In genomic region chr15:85132193-85132520, GRCm38 (mm10) we compare ENCODE assay signal across 11 mouse cellular contexts. TPM values are rescaled to one million over a fixed set of nuclear protein-coding genes. Genes with fewer than 3 reads are reported as not detected.
DNase-seq lines count a peak whose midpoint lies in the region; ATAC-seq and TF ChIP-seq lines count a peak whose summit lies in the region.
"Had no signal": no experiment of that assay in that cellular context is flagged by ENCODE, and none has a peak within 500 bp of the region (broad histone marks: within the 10 kb centered on the region; RNA-seq: fewer than 3 reads in every experiment).

No protein-coding gene starts in this region.

- 0 out of 2 replicates have a peak, but pooled peaks have one; percentile 36 for ATAC-seq in forebrain, embryonic 12.5 days (ENCODE audit: low FRiP score)
- ATAC-seq in neural tube, embryonic 13.5 days (ENCODE audit: low read depth) = no peak
- no peak for ATAC-seq in granulocyte monocyte progenitor cell, adult 5-6 weeks (replicated peaks; ENCODE audit: poor library complexity, severe bottlenecking)
- ATAC-seq: Patski had no signal

- H3K27me3 ChIP-seq in forebrain, embryonic 12.5 days = peaks cover 15% of the 10 kb centered on the region
- peaks cover 20% of the 10 kb centered on the region for H3K27me3 ChIP-seq in limb, embryonic 10.5 days (ENCODE audit: low read depth, poor library complexity, severe bottlenecking)
- H3K27me3 ChIP-seq in neural tube, embryonic 13.5 days = peaks cover 7% of the 10 kb centered on the region; the same call in 1 of the 2 replicates

- peak overlapping the region; percentile 55 for H3K4me2 ChIP-seq in forebrain, embryonic 12.5 days
- peak overlapping the region; percentile 63 for H3K4me2 ChIP-seq in neural tube, embryonic 13.5 days

- TF ChIP-seq CTCF in left cerebral cortex, adult 2 months (IDR thresholded peaks at IDR 0.05) = no peak

- H3K4me1 ChIP-seq in forebrain, embryonic 12.5 days = peaks cover 11% of the 10 kb centered on the region; the same call in 1 of the 2 replicates
- peaks cover 13% of the 10 kb centered on the region; the same call in 1 of the 2 replicates for H3K4me1 ChIP-seq in limb, embryonic 10.5 days
- H3K4me1 ChIP-seq in neural tube, embryonic 13.5 days (replicated peaks) = peaks cover 12% of the 10 kb centered on the region

- H3K9ac ChIP-seq in forebrain, embryonic 12.5 days = peak overlapping the region; percentile 38
- H3K9ac ChIP-seq in neural tube, embryonic 13.5 days = peak overlapping the region; percentile 44

- H3K9me3 ChIP-seq in forebrain, embryonic 12.5 days = no peaks in the 10 kb centered on the region
- H3K9me3 ChIP-seq in limb, embryonic 10.5 days (replicated peaks) = no peaks in the 10 kb centered on the region
- H3K9me3 ChIP-seq in neural tube, embryonic 13.5 days = no peaks in the 10 kb centered on the region

- 20% methylated on average over 10 of the region's 10 CpGs for WGBS in forebrain, embryonic 12.5 days
- WGBS in limb, embryonic 10.5 days = 18% methylated on average over 10 of the region's 10 CpGs
- 25% methylated on average over 10 of the region's 10 CpGs for WGBS in neural tube, embryonic 13.5 days

- no peaks in the 10 kb centered on the region for H3K36me3 ChIP-seq in forebrain, embryonic 12.5 days (replicated peaks)
- no peaks in the 10 kb centered on the region for H3K36me3 ChIP-seq in limb, embryonic 10.5 days
- no peaks in the 10 kb centered on the region for H3K36me3 ChIP-seq in neural tube, embryonic 13.5 days

- intact Hi-C loops in left cerebral cortex, adult 2 months (cut with DNase I) = no loop called here

- H3K4me3 ChIP-seq in left cerebral cortex, adult 2 months = peak overlapping the region; percentile 44
- H3K4me3 ChIP-seq in forebrain, embryonic 12.5 days (replicated peaks) = peak overlapping the region; percentile 28
- peak overlapping the region; percentile 36 for H3K4me3 ChIP-seq in limb, embryonic 10.5 days
- peak overlapping the region; percentile 37 for H3K4me3 ChIP-seq in neural tube, embryonic 13.5 days

- no peak overlapping the region for H3K27ac ChIP-seq in left cerebral cortex, adult 2 months
- no peak overlapping the region for H3K27ac ChIP-seq in forebrain, embryonic 12.5 days
- no peak overlapping the region for H3K27ac ChIP-seq in limb, embryonic 10.5 days
- H3K27ac ChIP-seq in neural tube, embryonic 13.5 days (replicated peaks) = no peak overlapping the region

- DNase-seq in left cerebral cortex, adult 2 months (ENCODE audit: extremely low spot score in 1 of 2, low spot score in 2 of 2) = no peak
- DNase-seq in left cerebral cortex, adult 11 months (ENCODE audit: low spot score) = no peak
- no peak for DNase-seq in limb, embryonic 10.5 days (ENCODE audit: low spot score)
- no peak for DNase-seq in thymus, postnatal 0 days (ENCODE audit: low spot score)
- DNase-seq in layer of hippocampus, adult 18-20 months (ENCODE audit: low spot score in 2 of 2) = no peak

RNA-seq across cellular contexts. Expression of gene Ribc2, which starts 0.3 kb away (rescaled TPM):
- total RNA-seq in left cerebral cortex, adult 2 months (2021) = under 1 TPM in 1 of 2 experiments, not detected in 1; 0.27 TPM
- polyA plus RNA-seq in forebrain, embryonic 12.5 days (2016; fragmentation: Nextera tagmentation; extraction: Ambion mirVana) = 0.46 and 0.96 TPM in 2 replicates
- 0.34 and 0.49 TPM in 2 replicates for polyA plus RNA-seq in limb, embryonic 10.5 days (2016; fragmentation: Nextera tagmentation; extraction: Ambion mirVana)
- 0.34 and 0.57 TPM in 2 replicates for polyA plus RNA-seq in neural tube, embryonic 13.5 days (2015; fragmentation: Nextera tagmentation; extraction: Ambion mirVana)
- polyA plus RNA-seq in thymus, postnatal 0 days (2015; fragmentation: Nextera tagmentation; extraction: Ambion mirVana) = 0.21 and 0.32 TPM in 2 replicates
- total RNA-seq in layer of hippocampus, adult 18-20 months (2021) = under 1 TPM; 0.30 TPM
- not detected in 2 replicates for total RNA-seq in granulocyte monocyte progenitor cell, adult 5-6 weeks (2014; fragmentation: Nextera tagmentation)
- total RNA-seq in granulocyte monocyte progenitor cell, adult 5-6 weeks (2017) = not detected in 2 replicates
- total RNA-seq: gastrocnemius, postnatal 14 days; liver, adult 2 months had no signal
- polyA plus RNA-seq: liver, adult 2 months; Patski had no signal

RNA-seq across cellular contexts. Expression of gene Smc1b, which starts 0.4 kb away (rescaled TPM):
- total RNA-seq in left cerebral cortex, adult 2 months (2021) = not detected
- polyA plus RNA-seq in forebrain, embryonic 12.5 days (2016; fragmentation: Nextera tagmentation; extraction: Ambion mirVana) = 0.17 and 0.24 TPM in 2 replicates
- 0.19 and 0.38 TPM in 2 replicates for polyA plus RNA-seq in limb, embryonic 10.5 days (2016; fragmentation: Nextera tagmentation; extraction: Ambion mirVana)
- not detected in 2 replicates for polyA plus RNA-seq in neural tube, embryonic 13.5 days (2015; fragmentation: Nextera tagmentation; extraction: Ambion mirVana)
- polyA plus RNA-seq in thymus, postnatal 0 days (2015; fragmentation: Nextera tagmentation; extraction: Ambion mirVana) = 0.26 and 0.33 TPM in 2 replicates
- total RNA-seq in layer of hippocampus, adult 18-20 months (2021) = under 1 TPM in 1 of 2 experiments, not detected in 1; 0.08 TPM
- total RNA-seq in granulocyte monocyte progenitor cell, adult 5-6 weeks (2014; fragmentation: Nextera tagmentation) = not detected in 2 replicates
- not detected in 2 replicates for total RNA-seq in granulocyte monocyte progenitor cell, adult 5-6 weeks (2017)
- total RNA-seq: gastrocnemius, postnatal 14 days had no signal
